Mouse (Mus musculus): ENCODE data around the gene Tmem199. TPM values are rescaled to one million over a fixed set of nuclear protein-coding genes. Genes with fewer than 3 reads are reported as not detected.
A peak's percentile ranks its signal among the peaks of the same experiment; 100 is the strongest.

The Tmem199 gene
- polyA plus RNA-seq, 1 experiment from 2014 or later, result 49.2 TPM

- Histone ChIP-seq H3K4me2 (replicated peaks; ENCODE audit: low read depth) (peak within 1 kb of the TSS; percentile 84), H3K36me3 (ENCODE audit: control insufficient read depth, insufficient read depth) (0 out of 2 replicates have a peak, but pooled peaks cover 4% of the 10 kb centered on the region), H3K9me3 (ENCODE audit: control insufficient read depth) (no peaks in the 10 kb centered on the region), H3K4me1 (replicated peaks; ENCODE audit: control insufficient read depth, insufficient read depth, low read length) (0 out of 2 replicates have a peak, but pooled peaks cover 8% of the 10 kb centered on the region), H3K27me3 (replicated peaks; ENCODE audit: control insufficient read depth, insufficient read depth, low read length) (no peaks in the 10 kb centered on the region), H3K27ac (ENCODE audit: low read depth, low read length) (peak within 1 kb of the TSS; percentile 89), H3K4me3 (ENCODE audit: low read depth, low read length) (peak within 1 kb of the TSS; percentile 65), H3K9ac (ENCODE audit: low read depth, low read length) (peak within 1 kb of the TSS; percentile 71)
- TF ChIP-seq CTCF (IDR thresholded peaks at IDR 0.05; ENCODE audit: low read depth), result peak; percentile 48
- WGBS, result under 1% methylated on average over 60 of the region's 60 CpGs
- ATAC-seq, result peak; percentile 96
Observed at GRCm38 (mm10) chr11:78550168-78551058, 38.4 kb upstream of the Tmem199 start, which contains the start of gene Tmem97. Gene Tmem97 (minus strand): TSS chr11:78550777.

GRCm38 (mm10) chr11:78549491-78549987 is 37.6 kb upstream of the Tmem199 start:
- Histone ChIP-seq H3K9ac (ENCODE audit: low read depth, low read length) (peak overlapping the region; percentile 71), H3K4me1 (replicated peaks; ENCODE audit: control insufficient read depth, insufficient read depth, low read length) (0 out of 2 replicates have a peak, but pooled peaks cover 3% of the 10 kb centered on the region), H3K27ac (ENCODE audit: low read depth, low read length) (peak overlapping the region; percentile 89), H3K4me2 (replicated peaks; ENCODE audit: low read depth) (peak overlapping the region; percentile 84), H3K9me3 (ENCODE audit: control insufficient read depth) (no peaks in the 10 kb centered on the region), H3K27me3 (replicated peaks; ENCODE audit: control insufficient read depth, insufficient read depth, low read length) (no peaks in the 10 kb centered on the region), H3K36me3 (ENCODE audit: control insufficient read depth, insufficient read depth) (0 out of 2 replicates have a peak, but pooled peaks cover 5% of the 10 kb centered on the region), H3K4me3 (ENCODE audit: low read depth, low read length) (peak overlapping the region; percentile 65)
- TF ChIP-seq CTCF (IDR thresholded peaks at IDR 0.05; ENCODE audit: low read depth), result no peak
- 7% methylated on average over 5 of the region's 5 CpGs for WGBS
- no peak for ATAC-seq

- peaks cover 12% of the 10 kb centered on the region for H3K36me3 ChIP-seq (ENCODE audit: control insufficient read depth, insufficient read depth)
- H3K9ac ChIP-seq (ENCODE audit: low read depth, low read length), result no peak overlapping the region
- 0 out of 2 replicates have a peak, but pooled peaks cover 3% of the 10 kb centered on the region for H3K4me1 ChIP-seq (replicated peaks; ENCODE audit: control insufficient read depth, insufficient read depth, low read length)
- 58% methylated on average over 2 of the region's 2 CpGs for WGBS
- no peaks in the 10 kb centered on the region for H3K27me3 ChIP-seq (replicated peaks; ENCODE audit: control insufficient read depth, insufficient read depth, low read length)
- H3K4me3 ChIP-seq (ENCODE audit: low read depth, low read length), result no peak overlapping the region
- H3K27ac ChIP-seq (ENCODE audit: low read depth, low read length), result peak overlapping the region; percentile 54
- no peak for TF ChIP-seq CTCF (IDR thresholded peaks at IDR 0.05; ENCODE audit: low read depth)
- no peaks in the 10 kb centered on the region for H3K9me3 ChIP-seq (ENCODE audit: control insufficient read depth)
- no peak for ATAC-seq
- peak overlapping the region; percentile 84 for H3K4me2 ChIP-seq (replicated peaks; ENCODE audit: low read depth)
Observed at GRCm38 (mm10) chr11:78547718-78548460, 35.9 kb upstream of the Tmem199 start.

GRCm38 (mm10) chr11:78545181-78545580 is 33.2 kb upstream of the Tmem199 start:
- no peak for TF ChIP-seq CTCF (IDR thresholded peaks at IDR 0.05; ENCODE audit: low read depth)
- Histone ChIP-seq H3K4me1 (replicated peaks; ENCODE audit: control insufficient read depth, insufficient read depth, low read length) (no peaks in the 10 kb centered on the region), H3K9me3 (ENCODE audit: control insufficient read depth) (no peaks in the 10 kb centered on the region), H3K27ac (ENCODE audit: low read depth, low read length) (no peak overlapping the region), H3K4me2 (replicated peaks; ENCODE audit: low read depth) (no peak overlapping the region), H3K4me3 (ENCODE audit: low read depth, low read length) (no peak overlapping the region), H3K9ac (ENCODE audit: low read depth, low read length) (no peak overlapping the region), H3K27me3 (replicated peaks; ENCODE audit: control insufficient read depth, insufficient read depth, low read length) (no peaks in the 10 kb centered on the region), H3K36me3 (ENCODE audit: control insufficient read depth, insufficient read depth) (peaks cover 26% of the 10 kb centered on the region)
- no peak for ATAC-seq
- WGBS, result 39% methylated on average over 8 of the region's 8 CpGs

- Histone ChIP-seq H3K9me3 (ENCODE audit: control insufficient read depth) (no peaks in the 10 kb centered on the region), H3K4me1 (replicated peaks; ENCODE audit: control insufficient read depth, insufficient read depth, low read length) (no peaks in the 10 kb centered on the region), H3K9ac (ENCODE audit: low read depth, low read length) (no peak overlapping the region), H3K27ac (ENCODE audit: low read depth, low read length) (no peak overlapping the region), H3K4me2 (replicated peaks; ENCODE audit: low read depth) (no peak overlapping the region), H3K4me3 (ENCODE audit: low read depth, low read length) (no peak overlapping the region), H3K27me3 (replicated peaks; ENCODE audit: control insufficient read depth, insufficient read depth, low read length) (no peaks in the 10 kb centered on the region), H3K36me3 (ENCODE audit: control insufficient read depth, insufficient read depth) (peaks cover 32% of the 10 kb centered on the region)
- peak; percentile 45 for TF ChIP-seq CTCF (IDR thresholded peaks at IDR 0.05; ENCODE audit: low read depth)
- ATAC-seq, result no peak
- WGBS, result 92% methylated on average over 7 of the region's 7 CpGs
Observed at GRCm38 (mm10) chr11:78544449-78545111, 32.6 kb upstream of the Tmem199 start.
